Mouse (Mus musculus) forebrain, embryonic 11.5 days (tissue): Measurements from ENCODE around the gene Acyp1. TPM values are rescaled to one million over a fixed set of nuclear protein-coding genes. Genes with fewer than 3 reads are reported as not detected.

Experiments used
- ATAC-seq: fragments of 200-750 bp; cut with Nextera tagmentation; replicated peaks from 2 replicates; pipeline ENCODE4 v1.8.0; 2017; ENCODE audit warnings: moderate TSS enrichment; ENCODE audit not compliant: low FRiP score
- DNase-seq: peaks from one replicate; pipeline ENCODE4 v3.0.0-alpha.2; 2017; ENCODE audit warnings: low spot score
- H3K27ac ChIP-seq: fragments of 300-500 bp; sonication (generic); 2 replicates; pipeline ENCODE4 v1.5.1; 2014; ENCODE audit warnings: low read depth, low read length
- H3K27me3 ChIP-seq: fragments of 300-500 bp; sonication (generic); 2 replicates; pipeline ENCODE4 v1.6.1; 2014; ENCODE audit warnings: mild to moderate bottlenecking, low read length, mixed read lengths; ENCODE audit not compliant: control insufficient read depth, insufficient read depth
- H3K36me3 ChIP-seq: fragments of 300-500 bp; sonication (generic); 2 replicates; pipeline ENCODE4 v1.6.1; 2014; ENCODE audit warnings: mild to moderate bottlenecking, low read length, moderate library complexity, mixed read lengths; ENCODE audit not compliant: control insufficient read depth, insufficient read depth
- H3K4me1 ChIP-seq: fragments of 300-500 bp; sonication (generic); replicated peaks from 2 replicates; pipeline ENCODE4 v1.6.1; 2014; ENCODE audit warnings: low read length, mixed read lengths; ENCODE audit not compliant: control insufficient read depth, insufficient read depth
- H3K4me2 ChIP-seq: fragments of 300-500 bp; sonication (generic); 2 replicates; pipeline ENCODE4 v1.6.1; 2014; ENCODE audit warnings: low read depth, mild to moderate bottlenecking, low read length, moderate library complexity, mixed read lengths; ENCODE audit not compliant: severe bottlenecking
- H3K4me3 ChIP-seq: fragments of 300-500 bp; sonication (generic); 2 replicates; pipeline ENCODE4 v1.5.1; 2014; ENCODE audit warnings: low read depth, low read length
- H3K9ac ChIP-seq: fragments of 300-500 bp; sonication (generic); 2 replicates; pipeline ENCODE4 v1.6.1; 2014; ENCODE audit warnings: low read length
- H3K9me3 ChIP-seq: fragments of 300-500 bp; sonication (generic); 2 replicates; pipeline ENCODE4 v1.6.1; 2016; ENCODE audit warnings: low read length, mixed read lengths; ENCODE audit not compliant: control insufficient read depth
- WGBS: fragments of 180-500 bp; shearing (Covaris S2); extraction: QIAGEN DNeasy Blood & Tissue Kit; methylation state at CpG from one replicate; pipeline ENCODE4 v1.1.7; 2014; 5-methylcytosine and 5-hydroxymethylcytosine counted together
- microRNA-seq: library from miRNA; unstranded; fragments of <30 nt; microRNA quantifications from one replicate; pipeline ENCODE4, GENCODE M21; 2016; ENCODE audit not compliant: insufficient number of aligned reads
- polyA plus RNA-seq: library from polyadenylated mRNA; unstranded; fragments of >200 nt; fragmentation: Nextera tagmentation; extraction: Ambion mirVana; gene quantifications from 2 replicates; pipeline ENCODE4 v1.2.1, GENCODE M21; 2014

The Acyp1 gene
- polyA plus RNA-seq, 1 experiment from 2014 or later, result 61.9 TPM

DNA sequence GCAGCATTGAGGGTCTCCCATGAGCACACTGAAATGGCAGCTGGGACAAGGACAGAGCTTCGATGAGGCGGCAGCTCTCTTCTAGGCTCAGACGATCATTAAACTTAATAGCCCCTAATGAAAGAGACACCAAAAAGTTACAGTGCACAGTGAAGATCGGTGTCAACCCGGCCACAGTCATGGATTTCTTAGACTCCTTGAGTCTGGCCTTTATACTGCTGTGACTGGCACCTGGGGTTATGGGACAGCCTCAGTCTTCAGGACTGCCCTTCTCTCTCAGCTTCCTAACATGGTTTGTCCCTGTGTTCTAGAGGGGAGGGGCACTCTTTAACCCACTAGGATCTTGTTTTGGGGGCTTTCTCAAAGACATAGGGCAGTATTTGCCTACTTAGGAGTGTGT, 50.7 kb downstream of the Acyp1 start:
- Histone ChIP-seq H3K27me3 (no peaks in the 10 kb centered on the region), H3K4me2 (no peak overlapping the region), H3K4me1 (no peaks in the 10 kb centered on the region), H3K9ac (no peak overlapping the region), H3K9me3 (no peaks in the 10 kb centered on the region), H3K36me3 (no peaks in the 10 kb centered on the region; the same call in 1 of the 2 replicates), H3K27ac (no peak overlapping the region), H3K4me3 (no peak overlapping the region)
- no peak for ATAC-seq
- WGBS, result 97% methylated on average over 5 of the region's 5 CpGs
- no peak for DNase-seq

- Histone ChIP-seq H3K4me2 (no peak overlapping the region), H3K4me1 (no peaks in the 10 kb centered on the region), H3K27me3 (no peaks in the 10 kb centered on the region), H3K9ac (no peak overlapping the region), H3K36me3 (no peaks in the 10 kb centered on the region; the same call in 1 of the 2 replicates), H3K9me3 (no peaks in the 10 kb centered on the region), H3K4me3 (no peak overlapping the region), H3K27ac (no peak overlapping the region)
- 85% methylated on average over 21 of the region's 21 CpGs for WGBS
- ATAC-seq (no peak), DNase-seq (no peak)
Measured at GRCm38 (mm10) chr12:85233376-85234358, 54.6 kb downstream of the Acyp1 start.

DNA sequence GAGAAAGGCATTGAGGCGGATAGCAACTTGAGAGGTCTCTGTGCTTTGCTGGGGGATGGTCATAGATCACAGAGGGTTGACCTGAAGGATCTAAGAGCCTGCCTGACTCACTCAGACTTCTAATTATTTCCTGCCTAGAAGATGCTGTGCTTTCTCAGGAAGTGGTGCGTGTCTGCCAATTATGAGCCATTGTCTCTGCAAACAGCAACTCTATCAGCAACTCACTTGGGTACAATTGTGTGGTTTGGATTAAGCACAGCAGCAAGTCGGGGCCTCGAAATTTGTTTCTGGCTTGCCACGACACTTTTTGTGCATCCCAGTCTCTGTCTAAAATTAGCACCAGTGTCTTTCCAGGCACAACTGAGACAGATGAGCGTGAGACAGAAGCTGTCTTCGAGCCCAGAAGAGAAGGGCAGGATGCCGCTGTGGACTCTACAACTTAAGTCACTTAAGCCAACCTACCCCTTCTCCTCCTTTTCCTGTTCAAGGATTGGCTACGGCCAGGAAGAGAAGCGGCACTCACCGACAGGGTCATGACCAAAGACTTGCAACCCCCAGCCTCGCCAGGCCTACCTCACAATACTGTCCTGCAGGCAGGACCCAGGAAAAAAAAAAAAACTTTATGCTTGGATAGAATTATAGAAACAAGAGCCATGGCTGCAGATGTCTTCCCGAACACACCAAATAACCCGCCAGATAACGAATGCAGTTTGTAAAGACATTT, 60.2 kb downstream of the Acyp1 start:
- Histone ChIP-seq H3K27ac (no peak overlapping the region), H3K4me1 (no peaks in the 10 kb centered on the region), H3K9me3 (no peaks in the 10 kb centered on the region), H3K4me3 (no peak overlapping the region), H3K4me2 (no peak overlapping the region), H3K36me3 (peaks cover 7% of the 10 kb centered on the region), H3K27me3 (no peaks in the 10 kb centered on the region), H3K9ac (no peak overlapping the region)
- WGBS, result 66% methylated on average over 15 of the region's 15 CpGs
- ATAC-seq (no peak), DNase-seq (no peak)

GRCm38 (mm10) chr12:85227227-85227626, 61.0 kb downstream of the Acyp1 start:
- no peak overlapping the region for H3K4me3 ChIP-seq
- ATAC-seq, result no peak
- no peak overlapping the region for H3K27ac ChIP-seq

More at GRCm38 (mm10) chr12:85227227-85227626, 61.0 kb downstream of the Acyp1 start:
- Histone ChIP-seq H3K4me2 (no peak overlapping the region), H3K9ac (no peak overlapping the region), H3K36me3 (peaks cover 7% of the 10 kb centered on the region), H3K27me3 (no peaks in the 10 kb centered on the region), H3K9me3 (no peaks in the 10 kb centered on the region), H3K4me1 (no peaks in the 10 kb centered on the region)
- no peak for DNase-seq
- WGBS, result 77% methylated on average over 7 of the region's 7 CpGs

Small RNA genes within 50 kb of the gene (microRNA-seq; reads per million reads assigned to microRNA genes)
- gene Mir6938, result not detected

Other genes with a start within 250 kb of the Acyp1 start
- 2.5 and 3.5 TPM in 2 replicates for gene Prox2, start 177.7 kb downstream of the Acyp1 start, polyA plus RNA-seq
- gene Dlst, start 177.6 kb downstream of the Acyp1 start, polyA plus RNA-seq, result 118 TPM in 2 replicates
- 1.9 and 2.8 TPM in 2 replicates for gene Rps6kl1, start 137.2 kb downstream of the Acyp1 start, polyA plus RNA-seq
- gene Pgf, start 110.6 kb downstream of the Acyp1 start, polyA plus RNA-seq, result 3.1 and 3.7 TPM in 2 replicates
- 98.9 and 109 TPM in 2 replicates for gene Eif2b2, start 69.0 kb downstream of the Acyp1 start, polyA plus RNA-seq
- gene Mlh3, start 17.8 kb downstream of the Acyp1 start, polyA plus RNA-seq, result 8.7 and 9.8 TPM in 2 replicates
- gene Zc2hc1c, start 153 bp upstream of the Acyp1 start, polyA plus RNA-seq, result 1.2 and 1.8 TPM in 2 replicates
- 13.8 and 14.0 TPM in 2 replicates for gene Nek9, start 50.9 kb upstream of the Acyp1 start, polyA plus RNA-seq
- gene Tmed10, start 86.4 kb upstream of the Acyp1 start, polyA plus RNA-seq, result 229 and 244 TPM in 2 replicates
- gene Fos, start 185.5 kb upstream of the Acyp1 start, polyA plus RNA-seq, result 0.57 and 1.1 TPM in 2 replicates